Mouse (Mus musculus) thymus, postnatal 0 days (tissue): ENCODE results near the gene Clec2l. TPM values are rescaled to one million over a fixed set of nuclear protein-coding genes. Genes with fewer than 3 reads are reported as not detected.

ENCODE experiments used
- DNase-seq: peaks from one replicate; pipeline ENCODE4 v3.0.0-alpha.2; 2015; ENCODE audit warnings: low spot score
- polyA plus RNA-seq: library from polyadenylated mRNA; unstranded; fragments of >200 nt; fragmentation: Nextera tagmentation; extraction: Ambion mirVana; gene quantifications from 2 replicates; pipeline ENCODE4 v1.2.1, GENCODE M21; 2015

Gene Clec2l
- polyA plus RNA-seq, 1 experiment from 2014 or later: 0.27 TPM

GRCm38 (mm10) chr6:38713957-38714898 lies 51.4 kb downstream of the Clec2l start:
- DNase-seq: no peak

- DNase-seq: no peak
Observed at GRCm38 (mm10) chr6:38715881-38716280, 53.0 kb downstream of the Clec2l start.

- DNase-seq: no peak
Observed at GRCm38 (mm10) chr6:38718625-38719024, 55.8 kb downstream of the Clec2l start.

- no peak for DNase-seq
Observed at GRCm38 (mm10) chr6:38719229-38719628, 56.4 kb downstream of the Clec2l start.

GRCm38 (mm10) chr6:38721361-38721760 lies 58.5 kb downstream of the Clec2l start:
- DNase-seq: no peak

- no peak for DNase-seq
Observed at GRCm38 (mm10) chr6:38725515-38725914, 62.6 kb downstream of the Clec2l start.

Other genes starting within 250 kb of the Clec2l start
- 5.8 and 10.6 TPM in 2 replicates for gene Ubn2, start 229.1 kb upstream of the Clec2l start, polyA plus RNA-seq
- 100 and 110 TPM in 2 replicates for gene Fmc1, start 129.6 kb upstream of the Clec2l start, polyA plus RNA-seq
- 26.7 and 44.6 TPM in 2 replicates for gene Luc7l2, start 111.7 kb upstream of the Clec2l start, polyA plus RNA-seq
- gene Klrg2, start 25.8 kb upstream of the Clec2l start, polyA plus RNA-seq: 0.17 TPM in 2 replicates
- gene Tbxas1, start 212.3 kb downstream of the Clec2l start, polyA plus RNA-seq: 2.0 and 2.5 TPM in 2 replicates
- 3.1 and 7.1 TPM in 2 replicates for gene Hipk2, start 213.1 kb downstream of the Clec2l start, polyA plus RNA-seq